In genomic region chr19:44988831-44989566, GRCm38 (mm10) we compare ENCODE assay signal across 8 mouse cellular contexts. TPM values are rescaled to one million over a fixed set of nuclear protein-coding genes. Genes with fewer than 3 reads are reported as not detected.
DNase-seq lines count a peak whose midpoint lies in the region; ATAC-seq and TF ChIP-seq lines count a peak whose summit lies in the region.

Gene Sema4g (plus strand): TSS chr19:44989101.

- peak within 1 kb of the TSS; percentile 54 for H3K4me3 ChIP-seq in heart, embryonic 14.5 days (ENCODE audit: control insufficient read depth in 1 of 2, insufficient read depth in 1 of 2, low read depth in 1 of 2, low read length in 2 of 2)
- H3K4me3 ChIP-seq in lung, embryonic 16.5 days (ENCODE audit: low read length): peak within 1 kb of the TSS; percentile 69
- peak within 1 kb of the TSS; percentile 61 for H3K4me3 ChIP-seq in stomach, postnatal 0 days (ENCODE audit: low read depth, low read length)

- peaks cover 4 to 10% of the 10 kb centered on the region in 2 experiments; a peak in 2 of 4 replicates for H3K4me1 ChIP-seq in heart, embryonic 14.5 days (ENCODE audit: control insufficient read depth in 2 of 2, insufficient read depth in 2 of 2, low read length in 2 of 2)
- H3K4me1 ChIP-seq in lung, embryonic 16.5 days (replicated peaks; ENCODE audit: control insufficient read depth, insufficient read depth, low read length): peaks cover 23% of the 10 kb centered on the region
- no peaks in the 10 kb centered on the region; the same call in 1 of the 2 replicates for H3K4me1 ChIP-seq in stomach, postnatal 0 days (replicated peaks; ENCODE audit: control insufficient read depth, insufficient read depth)

- peak; percentile 60 for TF ChIP-seq CTCF in stomach, postnatal 0 days (IDR thresholded peaks at IDR 0.05; ENCODE audit: low read depth)

- peak within 1 kb of the TSS; percentile 71 for H3K9ac ChIP-seq in heart, embryonic 14.5 days (ENCODE audit: low read length)
- H3K9ac ChIP-seq in lung, embryonic 16.5 days (ENCODE audit: low read length): peak within 1 kb of the TSS; percentile 77
- H3K9ac ChIP-seq in stomach, postnatal 0 days (ENCODE audit: low read length): peak within 1 kb of the TSS; percentile 65

- H3K9me3 ChIP-seq in heart, embryonic 14.5 days (ENCODE audit: control insufficient read depth, low read length): no peaks in the 10 kb centered on the region
- no peaks in the 10 kb centered on the region for H3K9me3 ChIP-seq in lung, embryonic 16.5 days (ENCODE audit: control insufficient read depth, low read length)
- H3K9me3 ChIP-seq in stomach, postnatal 0 days (ENCODE audit: control insufficient read depth, low read length): no peaks in the 10 kb centered on the region

- no peaks in the 10 kb centered on the region for H3K36me3 ChIP-seq in heart, embryonic 14.5 days (ENCODE audit: control insufficient read depth, insufficient read depth, low read length)
- no peaks in the 10 kb centered on the region for H3K36me3 ChIP-seq in lung, embryonic 16.5 days (ENCODE audit: control insufficient read depth, insufficient read depth, low read length)
- H3K36me3 ChIP-seq in stomach, postnatal 0 days (ENCODE audit: control insufficient read depth, insufficient read depth, low read length): no peaks in the 10 kb centered on the region; the same call in 1 of the 2 replicates

- TF ChIP-seq EP300 in stomach, postnatal 0 days (optimal IDR thresholded peaks at IDR 0.05): no peak

- no peak within 1 kb of the TSS for H3K27ac ChIP-seq in heart, embryonic 14.5 days (replicated peaks in 1 of 2; ENCODE audit: control insufficient read depth in 1 of 2, insufficient read depth in 1 of 2, low read depth in 2 of 2, low read length in 2 of 2)
- H3K27ac ChIP-seq in lung, embryonic 16.5 days (ENCODE audit: low read length): no peak within 1 kb of the TSS
- 0 out of 2 replicates have a peak within 1 kb of the TSS, but pooled peaks have one; percentile 24 for H3K27ac ChIP-seq in stomach, postnatal 0 days (replicated peaks)

- under 1% methylated on average over 50 of the region's 58 CpGs for WGBS in heart, embryonic 14.5 days
- WGBS in lung, embryonic 16.5 days: under 1% methylated on average over 41 of the region's 58 CpGs
- WGBS in stomach, postnatal 0 days: under 1% methylated on average over 52 of the region's 58 CpGs

- ATAC-seq in heart, embryonic 14.5 days (ENCODE audit: insufficient number of reproducible peaks, insufficient read depth, low FRiP score, low read depth): peak; percentile 42; the same call in 1 of the 2 replicates
- peak; percentile 75 for ATAC-seq in lung, embryonic 16.5 days (ENCODE audit: low read depth)
- ATAC-seq in stomach, postnatal 0 days (ENCODE audit: low FRiP score, low TSS enrichment): peak; percentile 45

- H3K4me2 ChIP-seq in heart, embryonic 14.5 days (ENCODE audit: low read length): peak within 1 kb of the TSS; percentile 98
- H3K4me2 ChIP-seq in lung, embryonic 16.5 days (ENCODE audit: low read depth, low read length): peak within 1 kb of the TSS; percentile 100
- H3K4me2 ChIP-seq in stomach, postnatal 0 days (replicated peaks; ENCODE audit: low read depth): peak within 1 kb of the TSS; percentile 99

- H3K27me3 ChIP-seq in heart, embryonic 14.5 days (ENCODE audit: control insufficient read depth, insufficient read depth, low read length): no peaks in the 10 kb centered on the region
- H3K27me3 ChIP-seq in lung, embryonic 16.5 days (ENCODE audit: control insufficient read depth, insufficient read depth, low read depth, low read length): no peaks in the 10 kb centered on the region
- no peaks in the 10 kb centered on the region for H3K27me3 ChIP-seq in stomach, postnatal 0 days (ENCODE audit: control insufficient read depth, insufficient read depth, low read length)

- DNase-seq in urinary bladder, postnatal 14 days (ENCODE audit: low spot score): peak; percentile 33
- no peak for DNase-seq in urinary bladder, postnatal 10 days (ENCODE audit: low spot score)
- peak; percentile 63 to 70 for DNase-seq in cerebellum, postnatal 25 days
- peak; percentile 66 to 76 for DNase-seq in kidney, postnatal 4 days
- peak; percentile 51 for DNase-seq in stomach, postnatal 0 days (ENCODE audit: low spot score)
- no peak for DNase-seq in urinary bladder, postnatal 4 days (ENCODE audit: low spot score in 2 of 2)

RNA-seq across cellular contexts. Expression of gene Sema4g, which starts in this region (rescaled TPM):
- polyA plus RNA-seq in heart, embryonic 14.5 days (2014; fragmentation: Nextera tagmentation; extraction: Ambion mirVana): 0.80 and 0.92 TPM in 2 replicates
- 1.3 and 1.6 TPM in 2 replicates for polyA plus RNA-seq in lung, embryonic 16.5 days (2015; fragmentation: Nextera tagmentation; extraction: Ambion mirVana)
- polyA plus RNA-seq in stomach, postnatal 0 days (2015; fragmentation: Nextera tagmentation; extraction: Ambion mirVana): 1.4 and 1.8 TPM in 2 replicates

Comparison
In these comparisons a context has a peak if more than half of its experiments do, and no peak if none do; other contexts are left out.
1. DNase-seq: peak in urinary bladder, postnatal 14 days (single experiment), cerebellum, postnatal 25 days (2 of 2), kidney, postnatal 4 days (2 of 2) and stomach, postnatal 0 days (single experiment); none in urinary bladder, postnatal 10 days (single experiment) and urinary bladder, postnatal 4 days (0 of 2).
2. Peak in ATAC-seq, H3K4me3 ChIP-seq, H3K9ac ChIP-seq and H3K4me2 ChIP-seq in heart, embryonic 14.5 days; RNA of the gene not detected or under 1 TPM.
3. Peak in every context shown above with its lines, with median percentiles within 50 percentile points of each other: ATAC-seq, H3K4me2 ChIP-seq, H3K4me3 ChIP-seq and H3K9ac ChIP-seq.